Mouse (Mus musculus) heart, embryonic 11.5 days (tissue): ENCODE data around the gene Olfr308. TPM values are rescaled to one million over a fixed set of nuclear protein-coding genes. Genes with fewer than 3 reads are reported as not detected.

ENCODE experiments used
- microRNA-seq: library from miRNA; unstranded; fragments of <30 nt; microRNA quantifications from one replicate; pipeline ENCODE4, GENCODE M21; 2016; ENCODE audit warnings: borderline number of aligned reads
- polyA plus RNA-seq: library from polyadenylated mRNA; unstranded; fragments of >200 nt; fragmentation: Nextera tagmentation; extraction: Ambion mirVana; gene quantifications from 2 replicates; pipeline ENCODE4 v1.2.1, GENCODE M21; 2014

Gene Olfr308
- polyA plus RNA-seq, 1 experiment from 2014 or later = not detected

Small RNA genes lying within 50 kb of the gene (microRNA-seq; reads per million reads assigned to microRNA genes)
- not detected for gene Gm23192

Other genes starting within 250 kb of the Olfr308 start
- gene Vmn2r75, start 153.9 kb downstream of the Olfr308 start, polyA plus RNA-seq = not detected in 2 replicates
- gene Vmn2r76, start 79.3 kb downstream of the Olfr308 start, polyA plus RNA-seq = not detected in 2 replicates
- not detected in 2 replicates for gene Olfr310, start 48.5 kb downstream of the Olfr308 start, polyA plus RNA-seq
- not detected in 2 replicates for gene Olfr309, start 11.9 kb downstream of the Olfr308 start, polyA plus RNA-seq
- gene Olfr307, start 12.0 kb upstream of the Olfr308 start, polyA plus RNA-seq = not detected in 2 replicates
- not detected in 2 replicates for gene Olfr305, start 41.3 kb upstream of the Olfr308 start, polyA plus RNA-seq
- gene Olfr304, start 61.0 kb upstream of the Olfr308 start, polyA plus RNA-seq = not detected in 2 replicates
- not detected in 2 replicates for gene Olfr303, start 72.2 kb upstream of the Olfr308 start, polyA plus RNA-seq
- gene Olfr301, start 78.2 kb upstream of the Olfr308 start, polyA plus RNA-seq = not detected in 2 replicates
- gene Olfr299, start 134.3 kb upstream of the Olfr308 start, polyA plus RNA-seq = not detected in 2 replicates
- gene Olfr298, start 166.9 kb upstream of the Olfr308 start, polyA plus RNA-seq = not detected in 2 replicates
- gene Olfr297, start 194.3 kb upstream of the Olfr308 start, polyA plus RNA-seq = not detected in 2 replicates